Mouse (Mus musculus) right cerebral cortex, postnatal 14 days (tissue): ENCODE results near the gene Map3k7cl.

ENCODE experiments used
- DNase-seq: peaks from one replicate; pipeline ENCODE4 v3.0.0; 2022

The Map3k7cl gene

DNA sequence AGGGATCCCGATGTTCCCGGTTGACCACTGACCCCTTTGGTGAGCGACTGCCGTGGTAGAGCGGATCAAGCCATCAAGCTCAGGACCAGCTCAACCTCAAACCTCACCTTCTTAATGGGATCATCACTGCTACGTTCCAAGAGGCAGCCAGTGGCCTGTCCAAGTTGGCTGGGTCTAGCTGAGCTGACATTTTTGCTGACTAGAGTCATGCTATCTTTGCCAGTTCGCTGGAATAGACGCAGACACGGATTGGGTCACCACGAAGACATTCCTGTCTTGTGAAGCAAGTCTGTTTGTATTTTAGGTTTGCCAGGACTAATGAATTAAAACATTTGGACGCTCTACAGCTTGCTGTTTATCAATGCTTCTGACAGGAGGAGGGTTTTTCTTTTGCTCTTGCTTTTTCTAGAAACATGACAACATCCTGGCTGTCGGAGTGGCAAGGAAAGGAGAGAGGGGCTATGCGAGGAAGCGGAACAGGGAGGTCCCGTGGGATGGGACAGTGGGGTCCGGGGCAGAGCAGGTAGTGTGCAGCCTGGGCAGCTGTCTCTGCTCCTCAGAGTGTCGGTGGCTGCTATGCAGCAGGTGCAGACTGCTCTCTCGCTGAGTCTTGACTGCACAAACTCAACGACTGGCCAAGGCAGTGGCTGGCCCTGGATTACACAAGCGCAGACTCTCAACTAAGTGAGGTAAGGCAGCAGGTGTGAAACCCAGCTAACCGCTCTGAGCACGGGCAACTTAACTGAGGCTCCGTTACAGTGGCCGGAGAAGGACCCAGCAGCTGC, at the start of gene Map3k7cl:
Gene Map3k7cl (plus strand): TSS at position 424 of the 785 bp plus-strand sequence.
- DNase-seq, result no peak

DNA sequence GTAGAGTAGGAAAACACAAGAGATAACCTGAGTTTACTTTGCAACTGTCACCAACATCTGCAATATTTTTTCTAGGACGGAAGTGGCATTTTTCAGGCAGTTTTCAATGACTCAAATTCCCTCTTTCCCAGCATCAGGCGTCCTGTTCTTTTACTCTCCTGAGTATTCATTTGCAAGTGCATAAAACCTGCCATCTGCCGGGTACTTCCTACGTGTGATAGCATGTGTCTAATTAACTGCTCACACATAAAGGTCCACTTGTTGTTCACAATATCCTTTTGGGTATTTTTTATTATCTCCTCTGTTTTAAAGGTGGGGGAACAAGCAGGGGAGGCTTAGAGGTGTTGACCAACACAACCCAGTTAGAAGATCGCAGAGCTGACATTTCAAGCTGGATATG, 41.4 kb upstream of the Map3k7cl start:
- DNase-seq, result no peak

DNA sequence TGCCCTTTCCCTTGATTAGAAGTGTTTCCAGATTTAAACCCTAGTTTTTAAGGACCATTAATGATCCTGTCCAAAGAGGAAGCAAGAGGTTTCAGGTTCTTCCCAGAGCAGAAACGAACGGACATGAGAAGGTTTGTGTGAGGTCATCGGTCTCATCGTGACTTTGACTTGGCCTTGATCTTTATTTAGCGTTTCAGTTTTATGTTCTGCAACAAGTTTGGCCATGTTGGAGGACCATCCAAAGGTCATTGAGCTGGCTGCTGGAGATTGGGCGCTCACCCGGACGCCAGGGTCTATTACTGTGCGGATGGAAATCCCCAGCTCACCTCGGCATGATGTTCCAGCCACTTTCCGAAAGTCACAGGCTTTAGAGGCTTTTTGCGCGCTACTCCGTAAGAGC, 40.8 kb upstream of the Map3k7cl start:
- DNase-seq, result no peak

DNA sequence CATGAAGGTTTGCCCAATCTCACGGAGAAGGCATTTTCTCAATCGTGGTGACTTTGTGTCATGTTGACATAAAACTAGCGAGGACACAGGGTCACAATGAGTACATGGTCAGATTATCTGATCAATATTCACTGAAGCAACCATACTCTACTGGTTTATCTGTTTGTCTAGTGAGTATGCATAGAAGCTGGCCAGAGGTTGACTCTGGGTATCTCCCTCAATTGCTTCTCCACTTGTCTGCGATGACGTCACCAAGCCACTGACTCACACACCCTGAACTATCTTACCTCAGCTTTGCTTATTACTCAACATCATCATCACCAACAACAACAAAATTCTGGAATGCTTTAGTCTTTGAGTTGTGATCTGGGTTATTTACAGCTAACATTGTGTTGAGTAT, 28.9 kb upstream of the Map3k7cl start:
- no peak for DNase-seq

DNA sequence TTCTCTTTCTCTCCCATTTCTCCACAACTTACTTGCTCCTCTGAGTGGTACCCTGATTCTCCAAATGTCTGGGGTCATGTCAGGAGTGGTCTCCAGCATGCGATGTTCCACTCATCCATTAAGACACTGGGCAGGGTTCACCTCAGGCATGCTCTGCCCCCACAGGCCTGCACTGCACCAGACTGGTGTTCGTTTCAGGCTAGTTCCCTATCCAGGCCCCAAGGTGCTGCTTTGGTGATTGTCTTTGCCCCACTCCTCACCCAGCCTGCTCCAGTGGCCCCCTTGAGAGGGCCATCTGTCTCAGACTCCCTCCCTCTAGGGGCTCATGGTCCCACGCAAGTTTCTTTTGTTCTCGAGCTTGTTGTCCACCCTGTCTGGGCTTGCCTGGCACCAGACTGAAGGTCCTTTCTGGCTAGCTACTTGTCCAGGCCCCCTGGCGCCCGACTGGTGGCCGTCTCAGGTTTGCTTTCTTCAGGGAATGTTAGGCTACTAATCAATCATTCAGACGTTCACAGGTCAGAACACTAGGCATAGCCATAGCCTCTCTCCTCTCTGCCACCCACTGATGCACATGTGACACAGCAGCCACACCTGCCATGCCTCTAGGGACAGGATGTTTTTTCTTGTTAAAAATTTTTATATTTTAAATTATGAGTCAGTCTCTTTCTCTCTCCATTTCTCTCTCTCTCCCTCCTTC, 25.4 kb upstream of the Map3k7cl start:
- no peak for DNase-seq

DNA sequence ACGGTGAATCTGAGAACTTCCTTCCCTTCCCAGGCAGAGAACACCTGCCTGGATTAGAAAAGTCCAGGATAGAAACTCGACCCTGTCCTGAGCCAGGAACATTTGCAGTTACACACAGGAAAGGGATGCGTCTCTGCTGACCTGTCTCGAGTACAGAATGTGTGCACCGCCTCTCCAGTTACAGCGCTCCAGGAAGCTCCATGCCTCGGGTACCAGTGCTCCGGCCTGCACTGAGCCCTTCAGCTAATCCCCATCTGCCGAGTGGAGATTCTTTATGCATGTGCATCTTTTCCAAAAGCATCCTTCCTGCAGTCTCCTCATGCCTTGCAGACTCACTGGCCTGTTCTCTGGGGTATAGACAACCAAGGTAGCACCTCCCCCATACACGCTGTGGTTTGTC, 24.4 kb upstream of the Map3k7cl start:
- DNase-seq, result no peak

DNA sequence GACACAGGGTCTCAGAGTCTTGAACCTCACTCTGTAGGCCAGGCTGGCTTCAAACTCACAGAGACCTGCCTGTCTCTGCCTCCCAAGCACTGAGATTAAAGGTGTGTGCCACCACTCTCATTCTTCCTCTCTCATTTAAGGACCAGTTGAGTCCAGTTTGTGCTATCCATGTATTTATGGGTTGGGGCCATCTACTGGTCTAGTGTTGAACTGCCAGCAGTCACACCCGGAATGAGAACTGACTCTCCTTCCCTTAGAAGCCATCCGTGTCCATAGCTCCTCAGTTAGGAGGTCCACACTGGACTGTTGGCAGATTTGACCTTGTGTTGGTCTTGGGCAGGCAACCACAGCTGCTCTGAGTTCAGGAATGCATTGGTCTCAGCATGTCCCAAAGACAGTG, 4.8 kb upstream of the Map3k7cl start:
- no peak for DNase-seq

DNA sequence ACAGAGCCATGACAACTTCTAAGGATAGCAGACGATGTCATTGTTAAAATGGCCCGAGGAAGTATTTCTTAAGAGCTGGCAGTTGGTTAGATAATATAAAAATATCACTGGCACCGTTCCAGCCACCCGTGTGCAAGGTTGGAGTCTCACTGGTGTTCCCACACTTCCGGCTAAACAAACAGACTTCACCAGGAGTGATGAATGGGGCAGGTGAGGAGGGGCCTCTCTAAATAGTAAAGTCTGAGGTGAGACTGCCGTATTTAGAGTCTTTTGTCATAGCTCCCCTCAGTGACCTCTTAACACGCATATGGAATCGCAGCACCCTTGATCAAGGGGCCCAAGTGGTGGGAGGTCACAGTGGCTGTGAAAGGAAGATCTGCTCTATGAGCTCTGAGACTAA, 3.2 kb downstream of the Map3k7cl start:
- no peak for DNase-seq

DNA sequence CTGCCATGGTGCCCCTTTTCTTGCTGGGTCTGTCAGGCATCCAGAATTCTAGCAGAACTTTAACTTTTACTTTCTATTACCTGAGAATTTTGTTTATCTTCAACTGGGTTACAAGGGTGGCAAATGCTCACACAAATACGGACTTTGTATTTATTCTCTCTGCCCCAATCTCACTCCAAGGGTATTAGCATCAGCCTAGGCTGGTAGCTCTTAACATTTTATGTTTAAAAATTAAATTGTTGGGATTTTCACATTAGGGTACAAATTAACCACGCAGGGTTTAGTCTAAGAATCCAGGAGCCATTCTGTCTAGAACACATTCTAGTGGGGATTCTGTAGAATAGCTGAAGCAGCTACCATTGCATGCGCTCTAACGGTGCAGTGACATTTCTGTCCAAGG, 8.4 kb downstream of the Map3k7cl start:
- DNase-seq, result no peak

DNA sequence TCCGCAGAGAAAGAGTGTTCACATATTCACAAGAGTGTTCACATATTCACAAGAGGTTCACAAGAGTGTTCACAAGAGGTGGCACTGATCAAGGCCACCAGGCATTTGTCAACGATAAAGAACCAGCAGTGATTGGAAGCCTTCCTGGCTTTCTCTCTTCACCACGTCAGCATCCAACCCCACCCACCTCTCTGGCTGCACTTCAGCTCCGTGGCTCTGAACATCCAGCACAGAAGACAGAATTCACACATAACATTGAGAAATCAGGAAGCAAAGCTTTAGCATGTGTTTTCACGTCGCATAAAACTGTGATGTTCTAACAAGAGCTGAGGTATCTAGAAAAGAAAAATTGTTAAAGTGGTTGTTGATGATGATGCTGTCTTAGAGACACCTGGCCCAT, 10.4 kb downstream of the Map3k7cl start:
- no peak for DNase-seq

DNA sequence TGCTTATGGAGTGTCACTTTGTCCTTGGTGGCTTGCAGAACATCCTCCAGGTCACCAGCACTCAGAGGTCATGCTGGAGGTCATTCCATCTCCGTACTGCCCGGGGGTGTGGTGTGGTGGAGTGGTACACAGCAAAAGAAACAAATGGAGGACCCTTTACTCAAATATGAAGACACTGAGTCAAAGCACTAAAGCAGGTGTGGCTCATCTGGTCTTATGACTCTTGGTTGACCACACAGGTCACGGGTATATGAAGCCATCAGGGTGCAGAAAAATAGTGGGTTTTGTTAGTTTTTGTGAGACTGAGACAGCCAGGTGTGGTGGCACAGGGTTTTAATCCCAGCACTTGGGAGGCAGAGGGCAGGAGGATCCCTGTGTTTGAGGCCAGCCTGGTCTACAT, 11.4 kb downstream of the Map3k7cl start:
- DNase-seq, result no peak

DNA sequence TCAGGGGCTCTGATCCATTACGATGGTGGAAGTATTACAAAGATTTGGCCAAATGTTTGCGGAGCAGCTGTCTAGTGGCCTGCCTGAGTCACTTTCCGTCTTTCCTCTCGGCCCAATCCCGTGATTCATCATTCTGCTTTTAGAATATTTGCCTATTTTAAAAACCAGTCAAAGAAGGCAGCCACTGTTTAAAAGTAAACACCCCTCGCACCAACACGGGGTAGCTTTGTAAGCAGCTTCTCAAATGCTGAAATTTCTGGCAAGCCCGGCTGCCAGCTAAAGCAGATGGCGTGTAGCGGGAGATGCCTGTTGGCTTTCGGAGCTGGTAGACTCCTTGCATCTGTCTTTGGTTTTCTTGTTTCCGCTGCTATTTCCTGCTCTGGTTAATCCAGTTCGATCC, 14.4 kb downstream of the Map3k7cl start:
- DNase-seq, result peak; percentile 48

DNA sequence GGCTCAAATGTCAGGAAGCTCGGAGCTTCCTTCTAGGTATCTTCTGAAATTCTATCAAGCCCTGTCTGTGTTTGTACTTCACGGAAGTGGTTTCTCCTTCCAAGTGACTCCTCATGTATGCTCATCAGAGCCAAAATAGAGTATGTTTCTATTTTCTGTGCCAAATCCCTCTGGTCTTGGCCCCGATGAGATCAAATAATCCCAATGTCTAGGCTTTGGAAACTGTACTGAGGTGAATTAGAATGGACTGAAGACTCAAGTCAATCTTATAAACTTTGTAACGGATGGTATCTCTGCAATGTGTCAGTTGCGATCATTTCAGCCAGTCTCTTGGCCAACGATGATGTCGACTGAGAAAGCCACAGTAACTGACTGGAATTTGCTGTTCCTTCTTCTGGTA, 15.1 kb downstream of the Map3k7cl start:
- no peak for DNase-seq

DNA sequence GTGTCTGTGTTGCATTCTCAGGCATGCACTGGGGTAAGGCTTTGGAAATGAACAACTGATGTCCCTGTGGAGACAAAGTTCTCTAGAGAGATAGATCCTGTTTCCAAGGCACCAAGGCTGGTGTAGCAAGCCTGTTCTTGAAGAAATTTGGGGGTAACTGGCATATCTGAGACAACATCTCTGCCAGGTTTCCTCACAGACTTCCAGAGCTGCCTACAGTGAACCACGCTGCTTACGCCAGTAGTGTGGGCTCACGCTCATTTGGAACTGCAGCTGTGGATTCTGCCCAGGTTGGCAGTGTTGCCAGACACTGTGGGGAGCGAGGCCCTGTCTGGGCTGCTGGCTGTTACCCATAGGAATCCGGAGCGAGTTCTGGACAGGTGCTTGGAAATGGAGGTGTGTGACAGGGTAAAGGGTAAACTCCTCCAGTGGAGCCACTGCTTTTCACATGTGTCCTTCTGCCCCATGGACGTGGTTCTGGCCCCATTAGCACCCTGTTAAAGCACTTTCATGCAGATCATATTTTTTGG, 16.5 kb downstream of the Map3k7cl start:
- DNase-seq, result no peak

DNA sequence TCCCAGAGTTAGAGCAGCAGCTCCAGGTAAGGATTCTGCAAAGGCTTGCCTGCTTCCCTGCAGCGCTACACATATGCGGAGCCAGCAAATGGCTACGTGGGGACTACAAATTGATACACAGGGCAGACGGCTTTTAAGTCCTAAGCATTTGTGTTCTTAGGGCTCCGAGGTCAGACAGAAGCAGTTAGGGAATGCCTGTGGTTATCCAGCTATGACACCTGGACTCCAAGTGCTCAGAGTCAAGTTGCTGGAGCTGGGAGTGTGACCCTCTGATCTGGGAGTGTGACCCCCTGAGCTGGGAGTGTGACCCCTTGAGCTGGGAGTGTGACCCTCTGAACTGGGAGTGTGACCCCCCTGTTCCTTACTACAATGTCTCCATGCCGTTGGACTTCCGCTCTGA, 17.2 kb downstream of the Map3k7cl start:
- DNase-seq, result no peak

DNA sequence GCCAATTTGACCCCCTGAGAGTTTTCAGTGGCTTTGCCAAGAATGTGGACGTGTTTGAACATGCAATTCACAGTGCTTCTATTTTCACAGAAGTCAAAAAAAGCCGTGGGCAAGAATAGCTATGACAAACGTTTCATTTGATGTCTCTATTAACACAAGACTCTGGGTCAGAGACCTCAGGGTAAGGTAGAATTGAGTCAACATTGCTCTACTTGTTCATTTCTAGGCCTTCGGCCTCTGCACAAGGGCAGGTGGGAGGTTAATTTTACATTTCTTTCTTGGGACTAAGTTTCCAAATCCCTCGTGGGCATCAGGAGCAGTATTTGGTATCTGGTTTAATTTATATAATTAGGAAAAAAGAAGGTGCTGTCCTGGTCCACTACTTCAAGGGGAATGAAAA, 20.3 kb downstream of the Map3k7cl start:
- DNase-seq, result no peak

DNA sequence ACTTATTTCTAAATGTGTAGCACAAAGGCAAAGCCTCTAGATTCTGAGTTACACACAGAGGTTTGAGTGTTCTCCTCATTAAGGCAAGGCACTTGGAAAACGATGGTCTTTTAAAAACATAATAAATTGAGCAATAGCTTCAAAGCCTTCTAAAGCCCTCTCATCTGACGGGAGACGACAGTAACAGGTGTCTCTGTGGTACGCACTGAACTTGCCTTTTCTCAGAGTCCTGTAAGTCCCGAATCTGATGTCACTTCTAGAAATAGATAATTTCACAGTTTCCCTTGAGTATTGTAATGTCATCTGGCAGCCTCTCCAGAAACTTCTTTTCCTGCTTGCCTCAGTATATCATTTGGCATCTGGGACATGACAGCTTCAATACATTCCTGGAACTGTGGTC, 21.0 kb downstream of the Map3k7cl start:
- DNase-seq, result no peak

DNA sequence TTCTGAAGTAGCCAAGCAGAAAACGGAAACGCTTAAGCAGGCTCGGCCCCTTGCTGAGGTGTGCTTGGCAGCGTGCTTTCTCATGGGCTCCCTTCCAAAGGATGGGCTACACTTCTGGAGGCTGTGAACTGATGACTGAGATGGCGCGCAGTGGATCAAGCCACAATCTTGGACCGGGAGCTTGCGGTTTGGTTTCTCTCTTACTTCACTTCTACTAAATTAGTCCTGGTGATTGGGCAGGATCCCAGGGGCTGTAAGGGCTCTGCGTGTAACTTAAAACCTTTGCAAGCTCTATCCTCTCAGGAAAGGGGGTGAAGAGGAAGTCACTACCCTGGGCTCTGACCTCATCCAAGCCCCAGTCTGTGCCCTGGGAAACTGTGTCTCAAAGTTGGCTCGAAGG, 22.5 kb downstream of the Map3k7cl start:
- DNase-seq, result no peak

DNA sequence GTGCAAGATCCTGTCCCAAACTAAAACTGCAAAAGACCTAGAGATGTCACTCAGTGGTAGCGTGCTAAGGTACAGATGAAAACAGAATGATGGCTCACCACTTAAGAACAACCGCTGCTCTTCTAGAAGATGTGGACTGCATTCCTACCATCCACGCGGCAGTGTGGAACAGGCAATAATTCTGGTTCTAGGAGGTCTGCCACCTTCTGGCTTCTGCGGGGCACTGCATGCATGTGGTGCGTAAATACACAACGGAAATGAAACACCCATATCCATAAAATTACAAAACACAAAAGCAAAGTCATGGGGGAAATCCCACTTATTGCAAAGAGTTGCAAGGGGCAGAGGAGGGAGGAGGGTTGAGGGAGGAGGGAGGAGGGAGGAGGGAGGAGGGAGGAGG, 25.8 kb downstream of the Map3k7cl start:
- no peak for DNase-seq

DNA sequence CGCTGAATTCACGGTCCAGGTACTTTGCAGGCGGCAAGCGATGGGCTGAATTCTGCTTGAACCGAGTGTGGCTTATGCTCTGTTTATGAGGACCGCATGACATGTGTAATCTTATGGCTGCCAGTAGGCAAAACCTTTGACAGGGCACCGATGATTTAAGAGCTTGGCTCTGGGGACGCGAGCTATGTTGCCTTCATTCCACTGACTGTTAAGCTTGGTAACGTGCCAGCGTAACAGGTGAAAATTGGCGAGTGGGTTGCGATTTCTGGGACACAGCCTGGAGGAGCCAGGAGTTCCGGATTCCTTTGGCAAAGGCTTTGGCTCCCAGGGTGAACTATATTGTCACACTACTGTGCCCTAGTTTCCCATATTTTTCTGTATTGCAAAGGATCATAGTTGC, 26.3 kb downstream of the Map3k7cl start:
- DNase-seq, result no peak

DNA sequence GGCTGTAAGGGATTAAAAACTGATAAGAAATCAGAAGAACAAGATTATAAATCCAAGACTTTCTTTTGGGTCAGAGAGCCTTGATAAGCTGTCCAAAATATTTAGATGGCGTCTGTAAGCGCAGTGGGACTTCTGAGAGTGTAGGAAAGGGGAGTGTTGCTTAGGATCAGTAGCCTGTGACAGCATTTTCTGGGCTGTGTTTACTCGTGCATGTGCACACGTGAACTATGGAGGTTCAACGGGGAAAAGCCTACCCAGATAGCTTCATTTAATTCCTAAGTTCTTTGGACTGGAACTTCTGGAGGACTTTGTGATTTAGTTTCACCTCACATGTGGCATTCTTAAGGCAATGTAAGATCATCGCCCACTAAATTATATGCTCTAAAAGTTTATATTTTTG, 29.6 kb downstream of the Map3k7cl start:
- no peak for DNase-seq

DNA sequence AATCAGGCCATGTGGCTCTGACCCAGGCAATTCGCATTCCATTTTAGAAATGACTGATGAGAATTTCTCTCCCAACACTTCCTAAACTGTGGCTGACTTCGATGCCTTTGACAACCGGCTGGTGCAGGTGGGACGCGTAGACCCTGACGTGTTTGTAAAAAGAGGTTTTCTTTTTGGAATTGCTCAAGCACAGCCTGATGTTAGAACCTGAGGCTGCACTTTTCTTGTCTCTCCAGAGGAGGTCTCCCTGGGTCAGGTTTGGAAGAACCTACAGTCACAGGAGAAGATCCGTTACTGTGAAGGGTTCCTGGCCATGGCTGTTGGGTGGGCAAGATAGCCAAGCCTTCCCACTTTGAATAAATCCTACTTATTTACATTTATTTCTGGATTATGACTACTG, 31.5 kb downstream of the Map3k7cl start:
- no peak for DNase-seq

DNA sequence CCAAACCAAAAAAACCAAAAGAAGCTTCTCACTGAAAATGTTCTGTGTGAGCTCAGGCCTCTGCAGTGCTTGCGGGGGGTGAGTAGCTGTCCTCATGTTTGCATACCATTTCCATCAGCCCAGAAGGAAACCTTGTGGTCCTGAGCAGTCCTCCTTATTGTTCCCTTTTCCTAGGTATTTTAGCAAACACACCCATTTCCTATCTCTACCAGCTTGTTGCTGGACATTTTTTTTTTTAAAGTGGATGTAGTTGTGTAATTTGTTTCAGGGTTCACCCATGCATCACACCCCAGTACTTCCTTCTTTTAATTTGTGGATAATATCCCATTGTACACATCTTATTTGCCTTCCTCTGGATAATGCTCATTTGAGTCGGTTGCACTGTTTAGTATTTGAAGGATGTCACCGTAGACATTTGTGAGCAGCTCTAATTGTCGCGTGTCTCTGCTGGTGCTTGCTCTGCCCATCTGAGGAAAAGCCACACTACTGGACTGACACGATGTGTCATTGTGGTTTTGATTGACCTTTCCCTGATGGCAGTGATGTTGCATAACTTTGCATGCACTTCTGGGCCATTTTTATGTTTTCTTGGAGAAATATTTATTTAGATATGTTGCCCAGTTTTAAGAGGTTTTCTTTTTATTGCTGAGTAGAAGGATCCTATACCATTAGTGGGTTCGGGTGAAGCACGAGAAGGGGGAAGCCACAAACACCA, 32.6 kb downstream of the Map3k7cl start:
- no peak for DNase-seq

DNA sequence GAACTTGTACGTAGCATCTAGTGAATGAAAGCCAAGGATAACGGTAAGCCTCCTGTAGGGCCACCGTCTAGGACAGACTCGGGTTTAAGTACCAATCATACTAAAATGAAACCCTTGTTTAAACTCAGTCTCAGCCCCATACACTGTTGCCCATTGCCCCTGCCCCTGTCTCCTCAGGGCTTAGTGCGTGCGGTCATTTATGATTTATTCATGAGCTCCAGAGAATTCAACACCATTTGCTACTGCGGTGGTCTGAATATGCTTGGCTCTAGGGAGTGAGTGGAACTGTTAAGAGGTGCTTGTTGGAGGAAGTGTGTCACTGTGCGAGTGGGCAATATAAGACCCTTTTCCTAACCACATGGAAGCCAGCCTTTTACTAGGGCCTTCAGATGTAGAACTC, 34.7 kb downstream of the Map3k7cl start:
- DNase-seq, result no peak
